Mouse (Mus musculus): ENCODE data around the gene Slc44a1. TPM values are rescaled to one million over a fixed set of nuclear protein-coding genes. Genes with fewer than 3 reads are reported as not detected.

The Slc44a1 gene
- polyA plus RNA-seq, 1 experiment from 2014 or later, result 12.1 TPM

DNA sequence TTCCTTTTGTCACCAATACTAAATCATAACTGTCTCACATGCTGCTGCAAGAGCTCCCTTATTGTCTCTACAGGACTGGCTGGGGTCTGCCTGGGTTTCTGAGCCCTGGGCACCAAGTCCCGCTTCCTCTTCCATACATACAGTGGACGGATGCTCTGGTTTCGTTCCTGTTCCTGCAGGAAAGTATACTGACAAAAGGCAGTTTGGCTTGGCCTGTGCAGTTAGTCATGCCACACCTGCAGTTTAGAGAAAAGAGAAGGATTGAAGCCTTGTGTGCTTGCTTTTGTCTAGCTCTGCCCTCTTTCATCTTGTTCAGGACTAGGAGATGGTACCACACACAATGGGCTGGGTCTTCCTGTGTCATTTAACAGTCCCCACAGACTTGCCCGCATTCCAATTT is 149.3 kb downstream of the Slc44a1 start:
- Histone ChIP-seq H3K27me3 (no peaks in the 10 kb centered on the region), H3K4me2 (no peak overlapping the region), H3K27ac (replicated peaks) (no peak overlapping the region), H3K9me3 (replicated peaks) (no peaks in the 10 kb centered on the region), H3K9ac (no peak overlapping the region), H3K4me3 (replicated peaks) (no peak overlapping the region), H3K4me1 (replicated peaks) (no peaks in the 10 kb centered on the region; the same call in 1 of the 2 replicates), H3K36me3 (replicated peaks) (no peaks in the 10 kb centered on the region)
- WGBS (ENCODE audit: insufficient replicate concordance), result 74% methylated on average over 4 of the region's 4 CpGs
- no peak for ATAC-seq (ENCODE audit: insufficient read depth)

DNA sequence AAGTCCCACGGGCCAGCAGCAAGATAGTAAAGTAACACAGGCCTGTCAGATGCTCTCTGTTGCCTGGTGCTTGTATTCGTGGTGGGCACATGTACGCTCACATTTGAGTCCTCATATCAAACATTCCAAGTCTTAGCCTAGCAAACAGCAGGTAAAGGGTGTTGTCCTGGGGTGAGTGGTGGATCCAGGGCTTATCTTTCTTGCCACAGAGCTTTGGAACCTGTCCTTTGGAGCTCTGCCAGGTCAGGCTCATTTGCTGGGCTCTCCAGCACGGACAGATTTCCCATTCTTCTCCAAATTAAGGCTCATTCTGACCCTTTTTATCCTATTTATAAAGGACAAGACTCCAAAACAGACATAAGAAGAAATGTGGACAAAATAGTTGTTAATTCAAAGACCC is 149.9 kb downstream of the Slc44a1 start:
- H3K4me3 ChIP-seq (replicated peaks), result no peak overlapping the region
- no peaks in the 10 kb centered on the region; the same call in 1 of the 2 replicates for H3K4me1 ChIP-seq (replicated peaks)
- no peaks in the 10 kb centered on the region for H3K9me3 ChIP-seq (replicated peaks)
- H3K4me2 ChIP-seq, result no peak overlapping the region
- ATAC-seq (ENCODE audit: insufficient read depth), result no peak; the same call in 1 of the 2 replicates
- WGBS (ENCODE audit: insufficient replicate concordance), result 59% methylated on average over 4 of the region's 4 CpGs
- no peak overlapping the region for H3K27ac ChIP-seq (replicated peaks)
- no peak overlapping the region for H3K9ac ChIP-seq
- no peaks in the 10 kb centered on the region for H3K27me3 ChIP-seq
- no peaks in the 10 kb centered on the region for H3K36me3 ChIP-seq (replicated peaks)

DNA sequence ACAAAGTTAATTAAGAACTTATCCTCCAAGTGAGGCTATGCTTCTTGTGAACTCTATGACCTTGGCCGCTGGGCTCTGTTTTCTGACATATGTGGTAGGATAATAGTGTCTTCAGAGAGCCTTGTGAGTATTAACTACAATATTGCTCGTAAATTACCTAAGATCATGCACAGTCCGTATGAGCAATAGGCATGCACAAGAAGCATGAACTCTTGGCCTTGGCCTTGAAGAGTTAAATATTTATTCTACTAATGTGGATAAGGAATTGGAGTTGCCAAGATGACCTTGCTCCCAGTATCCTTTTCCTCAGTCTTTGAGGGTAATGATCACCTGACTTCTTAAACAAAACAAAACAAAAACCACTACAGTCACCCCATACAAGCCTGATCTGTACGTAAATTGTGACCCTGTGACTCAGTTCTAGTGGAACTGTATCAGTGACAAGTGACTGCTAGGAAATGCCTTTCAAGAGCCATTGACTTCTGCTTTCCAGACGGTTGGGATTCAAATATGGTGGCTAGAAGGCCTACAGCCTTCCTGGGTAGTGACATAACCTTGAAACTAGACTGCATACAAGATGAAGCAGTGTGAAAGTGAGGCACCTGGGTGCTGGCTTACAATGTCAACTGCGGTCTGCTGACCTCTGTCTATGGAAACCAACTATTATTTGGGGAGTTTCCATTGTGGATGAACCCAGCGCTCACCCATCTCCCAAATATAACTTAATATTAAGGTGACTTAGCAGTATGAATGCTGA is 150.7 kb downstream of the Slc44a1 start:
- Histone ChIP-seq H3K9me3 (replicated peaks) (no peaks in the 10 kb centered on the region), H3K27me3 (no peaks in the 10 kb centered on the region), H3K36me3 (replicated peaks) (no peaks in the 10 kb centered on the region), H3K4me1 (replicated peaks) (no peaks in the 10 kb centered on the region; the same call in 1 of the 2 replicates), H3K4me3 (replicated peaks) (no peak overlapping the region), H3K4me2 (no peak overlapping the region), H3K27ac (replicated peaks) (no peak overlapping the region), H3K9ac (no peak overlapping the region)
- whole genome bisulfite sequencing (ENCODE audit: insufficient replicate concordance), result 65% methylated on average over 7 of the region's 7 CpGs
- ATAC-seq (ENCODE audit: insufficient read depth), result no peak

DNA sequence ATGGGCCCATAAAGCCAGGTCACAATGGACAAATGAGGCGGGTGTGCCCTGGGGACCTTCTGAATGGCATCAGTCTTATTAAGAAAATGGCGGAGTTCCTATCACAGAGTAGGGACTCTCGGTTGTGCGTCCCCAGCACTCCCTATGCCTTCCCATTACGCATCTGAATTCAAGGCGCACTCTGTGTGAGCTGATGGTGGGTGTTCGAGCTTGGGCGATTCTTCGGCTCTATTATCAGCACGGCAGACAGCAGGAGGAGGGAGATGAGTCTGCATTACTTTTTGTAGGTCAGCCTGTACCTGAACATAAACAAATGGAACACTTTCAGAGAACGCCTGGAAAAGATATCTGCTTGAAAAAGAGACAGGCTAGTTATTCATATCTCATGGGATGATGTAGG is 151.3 kb downstream of the Slc44a1 start:
- H3K27me3 ChIP-seq, result no peaks in the 10 kb centered on the region
- H3K9ac ChIP-seq, result no peak overlapping the region
- no peaks in the 10 kb centered on the region for H3K36me3 ChIP-seq (replicated peaks)
- no peak overlapping the region for H3K4me2 ChIP-seq
- H3K27ac ChIP-seq (replicated peaks), result no peak overlapping the region
- ATAC-seq (ENCODE audit: insufficient read depth), result no peak
- no peak overlapping the region for H3K4me3 ChIP-seq (replicated peaks)
- H3K9me3 ChIP-seq (replicated peaks), result no peaks in the 10 kb centered on the region
- 73% methylated on average over 11 of the region's 11 CpGs for WGBS (ENCODE audit: insufficient replicate concordance)
- H3K4me1 ChIP-seq (replicated peaks), result no peaks in the 10 kb centered on the region; the same call in 1 of the 2 replicates

DNA sequence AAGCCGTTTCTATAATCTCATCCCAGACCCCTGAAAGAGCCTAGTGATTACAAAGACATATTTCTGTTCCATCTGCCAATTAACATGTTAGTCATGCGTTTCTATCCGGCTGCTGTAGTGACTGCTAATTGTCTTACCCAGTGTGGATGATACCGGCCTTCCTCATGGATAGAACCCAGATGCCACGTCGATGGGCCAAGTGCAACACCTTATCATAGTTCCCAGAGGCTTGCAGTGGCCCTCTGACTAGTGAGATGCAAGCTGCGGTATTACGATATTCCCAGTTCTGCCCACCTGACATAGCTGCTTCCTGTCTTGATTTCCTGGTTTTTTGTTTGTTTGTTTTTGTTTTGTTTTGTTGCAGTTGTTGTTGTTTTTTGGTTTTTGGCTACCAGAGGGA is 151.7 kb downstream of the Slc44a1 start:
- Histone ChIP-seq H3K4me2 (no peak overlapping the region), H3K27ac (replicated peaks) (no peak overlapping the region), H3K4me1 (replicated peaks) (no peaks in the 10 kb centered on the region; the same call in 1 of the 2 replicates), H3K27me3 (no peaks in the 10 kb centered on the region), H3K9ac (no peak overlapping the region), H3K36me3 (replicated peaks) (no peaks in the 10 kb centered on the region), H3K9me3 (replicated peaks) (no peaks in the 10 kb centered on the region), H3K4me3 (replicated peaks) (no peak overlapping the region)
- WGBS (ENCODE audit: insufficient replicate concordance), result 59% methylated on average over 8 of the region's 8 CpGs
- no peak for ATAC-seq (ENCODE audit: insufficient read depth)

DNA sequence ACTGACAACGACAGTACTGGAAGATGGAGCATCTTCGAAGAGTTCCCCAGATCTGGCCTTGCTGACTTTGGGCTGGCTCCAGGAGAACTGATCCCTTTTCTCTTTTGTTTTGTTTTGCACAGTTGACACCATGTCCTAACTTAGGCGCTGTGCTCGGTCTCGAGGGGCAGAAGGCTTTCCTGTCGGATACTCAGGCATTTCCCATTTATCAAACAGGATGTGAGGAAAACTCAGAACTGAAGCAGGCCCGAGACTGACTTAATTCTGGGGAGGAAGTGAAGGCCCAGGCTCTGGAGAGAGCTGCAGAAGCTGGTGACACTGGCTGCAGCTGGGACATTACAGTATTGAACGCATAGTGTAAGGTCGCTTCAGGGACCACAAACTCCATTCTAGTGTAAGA is 152.2 kb downstream of the Slc44a1 start:
- ATAC-seq (ENCODE audit: insufficient read depth), result no peak
- 41% methylated on average over 9 of the region's 9 CpGs for WGBS (ENCODE audit: insufficient replicate concordance)

DNA sequence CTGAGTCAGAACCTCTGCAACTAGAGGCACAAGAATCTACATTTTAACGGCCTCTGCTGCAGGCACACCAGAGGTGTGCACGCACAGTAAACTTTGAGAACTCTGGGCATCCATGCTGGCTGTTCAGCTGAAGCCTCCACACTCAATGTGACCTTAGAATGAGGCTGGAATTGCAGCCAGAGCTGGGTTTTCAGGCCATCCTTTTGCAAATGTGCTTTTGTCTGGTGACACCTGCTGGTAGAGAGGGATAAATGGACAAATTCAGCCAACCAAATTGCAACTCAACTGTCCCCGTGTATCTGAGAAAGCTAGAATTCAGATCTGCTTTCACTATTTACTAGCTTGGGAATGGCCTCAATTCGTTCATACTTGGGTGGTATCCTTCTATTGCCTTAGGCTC is 154.0 kb downstream of the Slc44a1 start:
- no peaks in the 10 kb centered on the region; the same call in 1 of the 2 replicates for H3K4me1 ChIP-seq (replicated peaks)
- H3K9me3 ChIP-seq (replicated peaks), result no peaks in the 10 kb centered on the region
- H3K36me3 ChIP-seq (replicated peaks), result no peaks in the 10 kb centered on the region
- H3K27me3 ChIP-seq, result no peaks in the 10 kb centered on the region
- 17% methylated on average over 4 of the region's 4 CpGs for WGBS (ENCODE audit: insufficient replicate concordance)
- no peak for ATAC-seq (ENCODE audit: insufficient read depth)
- no peak overlapping the region for H3K9ac ChIP-seq
- H3K27ac ChIP-seq (replicated peaks), result no peak overlapping the region
- H3K4me2 ChIP-seq, result no peak overlapping the region
- H3K4me3 ChIP-seq (replicated peaks), result no peak overlapping the region

More for the DNA sequence above, 152.2 kb downstream of the Slc44a1 start:
- H3K9me3 ChIP-seq (replicated peaks), result no peaks in the 10 kb centered on the region
- H3K4me1 ChIP-seq (replicated peaks), result no peaks in the 10 kb centered on the region; the same call in 1 of the 2 replicates
- H3K27ac ChIP-seq (replicated peaks), result no peak overlapping the region
- no peak overlapping the region for H3K4me2 ChIP-seq
- H3K4me3 ChIP-seq (replicated peaks), result no peak overlapping the region
- no peaks in the 10 kb centered on the region for H3K27me3 ChIP-seq
- no peaks in the 10 kb centered on the region for H3K36me3 ChIP-seq (replicated peaks)
- no peak overlapping the region for H3K9ac ChIP-seq

DNA sequence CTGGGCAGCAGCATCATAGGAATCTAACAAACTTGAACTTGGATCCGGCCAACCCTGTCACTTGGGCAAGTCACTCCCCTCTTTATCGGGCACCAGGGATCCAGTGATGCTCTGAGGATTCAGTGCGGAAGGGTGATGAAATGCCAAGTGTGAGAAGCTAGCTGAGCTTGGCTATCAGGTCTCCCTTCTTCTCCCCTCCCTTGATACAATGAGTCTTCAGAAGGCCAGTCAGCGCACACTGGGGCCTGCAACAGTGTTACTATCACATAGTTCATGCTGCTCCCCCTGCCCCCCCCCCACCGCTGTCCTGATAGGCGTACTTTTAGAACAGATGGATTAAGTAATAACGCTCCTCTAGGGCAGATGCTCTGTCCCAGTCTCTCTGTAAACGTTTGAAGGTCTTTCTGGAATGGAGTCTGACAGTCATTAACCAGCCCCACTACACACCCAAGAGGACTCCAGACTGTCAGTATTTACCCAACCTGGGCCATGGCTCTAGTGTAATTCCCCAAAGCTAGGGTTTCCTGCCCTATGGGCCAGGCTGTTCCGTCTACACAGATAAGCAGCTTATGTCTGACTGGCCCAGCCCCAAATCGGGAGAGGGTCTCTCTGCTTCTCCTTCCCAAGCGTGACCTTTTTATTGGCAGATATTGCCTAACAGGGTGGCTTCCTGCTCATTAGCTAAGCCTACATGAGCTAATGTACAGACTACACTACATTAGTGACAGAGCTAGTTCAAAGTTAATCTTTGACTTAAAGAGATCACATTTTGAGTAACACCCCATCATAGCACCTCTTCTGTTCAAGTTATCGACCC is 155.2 kb downstream of the Slc44a1 start:
- Histone ChIP-seq H3K4me3 (replicated peaks) (0 out of 2 replicates have a peak overlapping the region, but pooled peaks have one; percentile 12), H3K9ac (no peak overlapping the region), H3K4me1 (replicated peaks) (no peaks in the 10 kb centered on the region; the same call in 1 of the 2 replicates), H3K4me2 (peak overlapping the region; percentile 28; the same call in 1 of the 2 replicates), H3K36me3 (replicated peaks) (no peaks in the 10 kb centered on the region), H3K27me3 (no peaks in the 10 kb centered on the region), H3K27ac (replicated peaks) (peak overlapping the region; percentile 79), H3K9me3 (replicated peaks) (no peaks in the 10 kb centered on the region)
- ATAC-seq (ENCODE audit: insufficient read depth), result peak; percentile 90
- 54% methylated on average over 12 of the region's 12 CpGs for WGBS (ENCODE audit: insufficient replicate concordance)

DNA sequence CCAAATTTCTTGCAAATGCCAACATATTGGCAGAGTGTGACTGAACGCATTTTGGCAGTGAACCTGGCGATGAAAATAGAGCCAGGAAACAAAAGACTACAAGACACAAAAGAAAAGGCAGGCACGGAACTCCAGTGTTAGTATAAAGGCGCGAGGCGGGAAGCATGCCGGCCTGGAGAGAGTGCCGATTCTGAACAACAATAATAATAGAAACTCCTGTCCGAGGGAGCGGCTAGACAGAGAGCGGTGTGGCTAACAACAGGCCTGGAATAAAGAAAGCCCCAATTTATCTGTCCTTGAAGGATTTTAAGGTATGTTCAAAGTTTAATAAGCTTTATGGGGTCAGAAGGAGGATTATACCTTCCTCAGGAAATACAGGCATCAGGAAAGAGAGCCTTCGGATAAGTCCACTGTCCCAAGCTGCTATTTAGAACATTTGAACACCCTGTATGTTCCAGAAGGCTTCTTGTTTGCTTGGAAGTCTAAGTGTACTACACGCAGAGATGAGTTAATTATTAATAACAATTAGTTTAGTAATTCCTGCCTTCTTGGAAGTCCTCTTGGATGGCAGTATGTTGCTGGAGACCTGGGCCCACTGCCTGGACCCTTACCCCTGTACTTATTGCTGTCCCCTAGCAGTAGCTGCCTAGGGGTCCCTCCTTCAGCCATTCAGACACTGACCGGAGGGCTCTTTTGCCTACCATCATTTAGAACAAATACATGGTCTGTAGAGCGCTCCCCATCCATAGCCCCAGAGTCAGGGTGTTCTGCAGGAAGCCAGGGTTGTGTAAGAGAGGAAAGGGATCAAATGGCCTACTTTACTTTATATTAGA is 156.1 kb downstream of the Slc44a1 start:
- 0 out of 2 replicates have a peak overlapping the region, but pooled peaks have one; percentile 12 for H3K4me3 ChIP-seq (replicated peaks)

DNA sequence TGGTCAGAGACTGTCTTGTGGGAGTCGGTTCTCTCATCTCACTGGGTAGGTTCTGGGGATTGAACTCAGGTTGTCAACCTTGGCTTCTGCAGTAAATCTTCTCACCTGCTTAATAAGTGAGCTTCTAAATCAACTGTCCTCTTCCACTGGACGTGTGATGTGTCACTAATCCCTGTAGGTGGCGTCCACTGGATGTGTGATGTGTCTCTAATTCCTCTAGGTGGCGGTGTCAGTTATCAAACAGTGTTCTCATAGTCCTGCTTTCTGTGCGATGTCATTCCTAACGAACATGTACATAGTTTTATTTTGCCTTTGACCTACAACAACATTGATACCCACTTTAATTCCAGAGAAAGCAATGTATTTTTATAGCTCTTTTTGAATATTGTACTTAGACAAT is 160.2 kb downstream of the Slc44a1 start:
- Histone ChIP-seq H3K4me2 (no peak overlapping the region), H3K36me3 (replicated peaks) (no peaks in the 10 kb centered on the region), H3K4me3 (replicated peaks) (no peak overlapping the region), H3K9me3 (replicated peaks) (no peaks in the 10 kb centered on the region), H3K4me1 (replicated peaks) (no peaks in the 10 kb centered on the region), H3K9ac (no peak overlapping the region), H3K27ac (replicated peaks) (no peak overlapping the region), H3K27me3 (no peaks in the 10 kb centered on the region)
- no peak for ATAC-seq (ENCODE audit: insufficient read depth)
- WGBS (ENCODE audit: insufficient replicate concordance), result 41% methylated on average over 6 of the region's 6 CpGs

More for the DNA sequence above, 156.1 kb downstream of the Slc44a1 start:
- H3K27ac ChIP-seq (replicated peaks), result peak overlapping the region; percentile 79
- H3K9ac ChIP-seq, result no peak overlapping the region
- no peaks in the 10 kb centered on the region for H3K9me3 ChIP-seq (replicated peaks)
- WGBS (ENCODE audit: insufficient replicate concordance), result 63% methylated on average over 15 of the region's 15 CpGs
- ATAC-seq (ENCODE audit: insufficient read depth), result peak; percentile 16; the same call in 1 of the 2 replicates
- H3K36me3 ChIP-seq (replicated peaks), result no peaks in the 10 kb centered on the region
- H3K4me1 ChIP-seq (replicated peaks), result no peaks in the 10 kb centered on the region; the same call in 1 of the 2 replicates
- H3K4me2 ChIP-seq, result peak overlapping the region; percentile 28
- no peaks in the 10 kb centered on the region for H3K27me3 ChIP-seq

Measured in liver, embryonic 15.5 days (tissue).